Mouse (Mus musculus) adrenal gland, adult 10 weeks (tissue): ENCODE results near the gene Olfr836. TPM values are rescaled to one million over a fixed set of nuclear protein-coding genes. Genes with fewer than 3 reads are reported as not detected.

Experiments
- polyA plus RNA-seq: library from polyadenylated mRNA; stranded (reverse); fragments of 350-450 nt; fragmentation: Illumina TruSeq; extraction: RNeasy Lipid Tissue Mini Kit (QIAGEN cat#74804); gene quantifications from one replicate; pipeline ENCODE4 v1.2.3, GENCODE M21; 2014; ENCODE audit warnings: low read depth, low replicate concordance

Gene Olfr836
- not detected for polyA plus RNA-seq

GRCm38 (mm10) chr9:19120082-19120481 lies at the start of gene Olfr836:
TSS of gene Olfr836 (plus strand) at chr9:19120382.

GRCm38 (mm10) chr9:19136017-19136416 lies 15.8 kb downstream of the Olfr836 start, which contains the start of gene Olfr837:
TSS of gene Olfr837 (plus strand) at chr9:19136317.

Other genes starting within 250 kb of the Olfr836 start
- gene Olfr830, start 245.7 kb upstream of the Olfr836 start, polyA plus RNA-seq: not detected
- not detected for gene Olfr832, start 183.3 kb upstream of the Olfr836 start, polyA plus RNA-seq
- not detected for gene Olfr834, start 132.4 kb upstream of the Olfr836 start, polyA plus RNA-seq
- not detected for gene Olfr835, start 87.6 kb upstream of the Olfr836 start, polyA plus RNA-seq
- not detected for gene Olfr837, start 15.9 kb downstream of the Olfr836 start, polyA plus RNA-seq
- not detected for gene Olfr839-ps1, start 56.9 kb downstream of the Olfr836 start, polyA plus RNA-seq
- gene Olfr843, start 131.6 kb downstream of the Olfr836 start, polyA plus RNA-seq: not detected
- gene Olfr844, start 196.0 kb downstream of the Olfr836 start, polyA plus RNA-seq: not detected
- not detected for gene Olfr845, start 216.1 kb downstream of the Olfr836 start, polyA plus RNA-seq
- gene Olfr846, start 243.6 kb downstream of the Olfr836 start, polyA plus RNA-seq: not detected